Comparison of ENCODE assay signal across 21 mouse cellular contexts in genomic region chr12:84299265-84299664, GRCm38 (mm10). TPM values are rescaled to one million over a fixed set of nuclear protein-coding genes. Genes with fewer than 3 reads are reported as not detected.
A peak's percentile ranks its signal among the peaks of the same experiment; 100 is the strongest.
DNase-seq lines count a peak whose midpoint lies in the region; ATAC-seq and TF ChIP-seq lines count a peak whose summit lies in the region.
"Had no signal": no experiment of that assay in that cellular context is flagged by ENCODE, and none has a peak within 500 bp of the region (broad histone marks: within the 10 kb centered on the region; RNA-seq: fewer than 3 reads in every experiment).

No protein-coding gene starts in this region.

- H3K4me3 ChIP-seq in liver, embryonic 14.5 days (ENCODE audit: insufficient read depth in 1 of 2, low read depth in 2 of 2, low read length in 2 of 2): no peak overlapping the region
- no peak overlapping the region for H3K4me3 ChIP-seq in intestine, postnatal 0 days (ENCODE audit: low read depth, low read length)
- H3K4me3 ChIP-seq in hindbrain, embryonic 10.5 days: no peak overlapping the region
- H3K4me3 ChIP-seq: embryonic facial prominence, embryonic 13.5 days; forebrain, embryonic 10.5 days; heart, embryonic 13.5 days; hindbrain, embryonic 12.5 days had no signal

- H3K36me3 ChIP-seq in liver, embryonic 14.5 days (replicated peaks; ENCODE audit: control insufficient read depth, insufficient read depth, low read depth): peaks cover 22% of the 10 kb centered on the region
- H3K36me3 ChIP-seq in intestine, postnatal 0 days (ENCODE audit: control insufficient read depth, insufficient read depth): peaks cover 60% of the 10 kb centered on the region
- peaks cover 72% of the 10 kb centered on the region for H3K36me3 ChIP-seq in hindbrain, embryonic 10.5 days

- ATAC-seq in liver, embryonic 14.5 days (ENCODE audit: insufficient read depth): peak; percentile 75
- ATAC-seq in megakaryocyte progenitor cell, adult 5-6 weeks (replicated peaks; ENCODE audit: poor library complexity): 0 out of 2 replicates have a peak, but pooled peaks have one; percentile 14
- ATAC-seq in intestine, postnatal 0 days: no peak
- no peak for ATAC-seq in granulocyte monocyte progenitor cell, adult 5-6 weeks (replicated peaks; ENCODE audit: poor library complexity, severe bottlenecking)
- ATAC-seq: forebrain, embryonic 14.5 days; hindbrain, embryonic 16.5 days had no signal

- no peak overlapping the region for H3K4me2 ChIP-seq in liver, embryonic 14.5 days (ENCODE audit: low read depth)
- H3K4me2 ChIP-seq in intestine, postnatal 0 days (replicated peaks; ENCODE audit: low read depth): no peak overlapping the region
- H3K4me2 ChIP-seq: embryonic facial prominence, embryonic 13.5 days; heart, embryonic 13.5 days; hindbrain, embryonic 12.5 days had no signal

- peak; percentile 50; the same call in 1 of the 2 replicates for TF ChIP-seq EP300 in liver, embryonic 14.5 days (IDR thresholded peaks at IDR 0.05; ENCODE audit: low read depth)

- no peak for TF ChIP-seq CTCF in liver, embryonic 14.5 days (IDR thresholded peaks at IDR 0.05; ENCODE audit: low read depth)
- TF ChIP-seq CTCF in intestine, postnatal 0 days (IDR thresholded peaks at IDR 0.05; ENCODE audit: low read depth): no peak

- H3K9ac ChIP-seq in liver, embryonic 14.5 days (replicated peaks): no peak overlapping the region
- H3K9ac ChIP-seq in intestine, postnatal 0 days (ENCODE audit: low read depth, low read length): no peak overlapping the region
- H3K9ac ChIP-seq: embryonic facial prominence, embryonic 13.5 days; heart, embryonic 13.5 days; hindbrain, embryonic 12.5 days had no signal

- 79% methylated on average over 2 of the region's 2 CpGs for WGBS in liver, embryonic 14.5 days (ENCODE audit: insufficient replicate concordance)
- 98% methylated on average over 2 of the region's 2 CpGs for WGBS in intestine, postnatal 0 days
- WGBS in hindbrain, embryonic 10.5 days: 95% methylated on average over 2 of the region's 2 CpGs

- no peak overlapping the region for H3K27ac ChIP-seq in liver, embryonic 14.5 days
- no peak overlapping the region for H3K27ac ChIP-seq in intestine, postnatal 0 days (ENCODE audit: low read depth, low read length)
- no peak overlapping the region for H3K27ac ChIP-seq in hindbrain, embryonic 10.5 days
- H3K27ac ChIP-seq: embryonic facial prominence, embryonic 13.5 days; forebrain, embryonic 10.5 days; heart, embryonic 13.5 days; hindbrain, embryonic 12.5 days had no signal

- no peaks in the 10 kb centered on the region for H3K27me3 ChIP-seq in liver, embryonic 14.5 days (ENCODE audit: control insufficient read depth, insufficient read depth, low read length)
- H3K27me3 ChIP-seq in intestine, postnatal 0 days (replicated peaks; ENCODE audit: control insufficient read depth, insufficient read depth, low read length): no peaks in the 10 kb centered on the region
- H3K27me3 ChIP-seq in hindbrain, embryonic 10.5 days (ENCODE audit: insufficient read depth, poor library complexity, severe bottlenecking): no peaks in the 10 kb centered on the region
- H3K27me3 ChIP-seq: embryonic facial prominence, embryonic 13.5 days; heart, embryonic 13.5 days; hindbrain, embryonic 12.5 days had no signal

- H3K4me1 ChIP-seq in liver, embryonic 14.5 days (replicated peaks; ENCODE audit: control insufficient read depth in 2 of 2, insufficient read depth in 2 of 2, low read length in 1 of 2): peaks cover 5 to 7% of the 10 kb centered on the region in 2 experiments; a peak in 3 of 4 replicates
- H3K4me1 ChIP-seq in intestine, postnatal 0 days (replicated peaks; ENCODE audit: control insufficient read depth, insufficient read depth, low read length): no peaks in the 10 kb centered on the region
- H3K4me1 ChIP-seq in hindbrain, embryonic 10.5 days (replicated peaks): no peaks in the 10 kb centered on the region
- H3K4me1 ChIP-seq: embryonic facial prominence, embryonic 13.5 days; forebrain, embryonic 10.5 days; heart, embryonic 13.5 days; hindbrain, embryonic 12.5 days had no signal

- DNase-seq in c-Kit-positive CD71-positive TER-119-positive erythroid progenitor cells, embryonic 14.5 days (ENCODE audit: low spot score): peak; percentile 59
- DNase-seq in liver: peak; percentile 23
- peak; percentile 45 to 64 (median 45) for DNase-seq in liver, embryonic 14.5 days (ENCODE audit: low read depth in 3 of 3, low spot score in 3 of 3)
- no peak for DNase-seq in hindbrain, embryonic 10.5 days (ENCODE audit: low spot score)
- DNase-seq in right cerebral cortex, postnatal 4 days: no peak
- DNase-seq: adrenal gland, adult 2 months; adrenal gland, postnatal 36 days; cerebellum, adult 18-20 months; cerebellum, adult 9-11 months; cerebellum, postnatal 36 days; gastrocnemius, postnatal 10 days; heart, postnatal 36 days had no signal

- H3K9me3 ChIP-seq in liver, embryonic 14.5 days (ENCODE audit: control insufficient read depth, low read length): no peaks in the 10 kb centered on the region
- no peaks in the 10 kb centered on the region for H3K9me3 ChIP-seq in intestine, postnatal 0 days (ENCODE audit: control insufficient read depth)
- no peaks in the 10 kb centered on the region for H3K9me3 ChIP-seq in hindbrain, embryonic 10.5 days
- H3K9me3 ChIP-seq: embryonic facial prominence, embryonic 13.5 days; forebrain, embryonic 10.5 days; heart, embryonic 13.5 days; hindbrain, embryonic 12.5 days had no signal

RNA-seq across cellular contexts. Expression of gene Ptgr2, which starts 14.2 kb away (rescaled TPM):
- 7.4 and 13.3 TPM in 2 replicates for polyA plus RNA-seq in liver, embryonic 14.5 days (2012; rRNA removed)
- 22.9 and 24.1 TPM in 2 replicates for polyA plus RNA-seq in liver, embryonic 14.5 days (2014; fragmentation: Nextera tagmentation; extraction: Ambion mirVana)
- total RNA-seq in megakaryocyte progenitor cell, adult 5-6 weeks (2015): 15.6 and 20.5 TPM in 2 replicates
- total RNA-seq in megakaryocyte progenitor cell, adult 5-6 weeks (2017): 58.3 and 69.6 TPM in 2 replicates
- 35.3 and 41.2 TPM in 2 replicates for polyA plus RNA-seq in intestine, postnatal 0 days (2015; fragmentation: Nextera tagmentation; extraction: Ambion mirVana)
- 16.4 and 18.8 TPM in 2 replicates for polyA plus RNA-seq in hindbrain, embryonic 10.5 days (2016; fragmentation: Nextera tagmentation; extraction: Ambion mirVana)
- 22.3 and 24.9 TPM in 2 replicates for total RNA-seq in granulocyte monocyte progenitor cell, adult 5-6 weeks (2014; fragmentation: Nextera tagmentation)
- 60.8 and 69.0 TPM in 2 replicates for total RNA-seq in granulocyte monocyte progenitor cell, adult 5-6 weeks (2017)

RNA-seq across cellular contexts. Expression of gene Zfp410, which starts 17.4 kb away (rescaled TPM):
- 19.1 and 23.6 TPM in 2 replicates for polyA plus RNA-seq in liver, embryonic 14.5 days (2012; rRNA removed)
- polyA plus RNA-seq in liver, embryonic 14.5 days (2014; fragmentation: Nextera tagmentation; extraction: Ambion mirVana): 35.1 and 37.3 TPM in 2 replicates
- total RNA-seq in megakaryocyte progenitor cell, adult 5-6 weeks (2015): 34.5 and 53.4 TPM in 2 replicates
- total RNA-seq in megakaryocyte progenitor cell, adult 5-6 weeks (2017): 33.8 and 43.4 TPM in 2 replicates
- polyA plus RNA-seq in intestine, postnatal 0 days (2015; fragmentation: Nextera tagmentation; extraction: Ambion mirVana): 34.2 and 34.5 TPM in 2 replicates
- polyA plus RNA-seq in hindbrain, embryonic 10.5 days (2016; fragmentation: Nextera tagmentation; extraction: Ambion mirVana): 106 and 120 TPM in 2 replicates
- total RNA-seq in granulocyte monocyte progenitor cell, adult 5-6 weeks (2014; fragmentation: Nextera tagmentation): 42.8 and 70.5 TPM in 2 replicates
- 32.1 and 54.0 TPM in 2 replicates for total RNA-seq in granulocyte monocyte progenitor cell, adult 5-6 weeks (2017)

Comparison
In these comparisons a context has a peak if more than half of its experiments do, and no peak if none do; other contexts are left out.
1. DNase-seq: peak in c-Kit-positive CD71-positive TER-119-positive erythroid progenitor cells, embryonic 14.5 days (single experiment), liver (single experiment) and liver, embryonic 14.5 days (3 of 3); none in hindbrain, embryonic 10.5 days (single experiment) and right cerebral cortex, postnatal 4 days (single experiment).
2. ATAC-seq: peak in liver, embryonic 14.5 days (single experiment) and megakaryocyte progenitor cell, adult 5-6 weeks (single experiment); none in intestine, postnatal 0 days (single experiment) and granulocyte monocyte progenitor cell, adult 5-6 weeks (single experiment).